Mouse (Mus musculus) spleen, adult 2 months (tissue): Measurements from ENCODE around the gene Adamts8. TPM values are rescaled to one million over a fixed set of nuclear protein-coding genes. Genes with fewer than 3 reads are reported as not detected.

ENCODE experiments used
- DNase-seq, 2 experiments: peaks; one replicate each; pipeline versions ENCODE4 v3.0.0 to v3.0.0-alpha.2; 2012 to 2021; ENCODE audit warnings: low spot score in 2 of 2, low read depth in 1 of 2
- H3K27ac ChIP-seq: fragments of 200-500 bp; 2 replicates; pipeline ENCODE4 v1.5.1; 2012; ENCODE audit warnings: low read length, inconsistent platforms; ENCODE audit not compliant: insufficient read depth
- H3K27me3 ChIP-seq: fragments of 200-500 bp; 2 replicates; pipeline ENCODE4 v1.6.1; 2012; ENCODE audit warnings: mild to moderate bottlenecking, moderate library complexity, low read length, inconsistent platforms; ENCODE audit not compliant: control insufficient read depth, insufficient read depth
- H3K36me3 ChIP-seq: fragments of 200-500 bp; 2 replicates; pipeline ENCODE4 v1.6.1; 2012; ENCODE audit warnings: mild to moderate bottlenecking, low read length, inconsistent platforms; ENCODE audit not compliant: control insufficient read depth, insufficient read depth
- H3K4me1 ChIP-seq: fragments of 200-500 bp; 2 replicates; pipeline ENCODE4 v1.6.1; 2011; ENCODE audit warnings: inconsistent platforms; ENCODE audit not compliant: control insufficient read depth, insufficient read depth, insufficient read length
- H3K4me3 ChIP-seq: fragments of 200-500 bp; 2 replicates; pipeline ENCODE4 v1.5.1; 2011; ENCODE audit warnings: mild to moderate bottlenecking, inconsistent platforms; ENCODE audit not compliant: insufficient read depth, insufficient read length; ENCODE audit errors: extremely low read depth
- CTCF ChIP-seq: fragments of 200-500 bp; IDR thresholded peaks from 2 replicates; pipeline ENCODE4 v1.5.1; 2011; ENCODE audit warnings: mild to moderate bottlenecking, inconsistent platforms; ENCODE audit not compliant: insufficient read depth, insufficient read length, insufficient replicate concordance; ENCODE audit errors: extremely low read depth
- POLR2A ChIP-seq: fragments of 200-500 bp; IDR thresholded peaks from 2 replicates; pipeline ENCODE4 v1.6.1; 2011; ENCODE audit warnings: low read depth, low read length, inconsistent platforms
- WGBS: fragments of 180-500 bp; shearing (Covaris S2); methylation state at CpG from one replicate; pipeline ENCODE4 v1.1.7; 2018; 5-methylcytosine and 5-hydroxymethylcytosine counted together
- polyA plus RNA-seq: library from polyadenylated mRNA; depleted of rRNA; stranded (reverse); fragments of >200 nt; gene quantifications from 2 replicates; pipeline ENCODE4 v1.2.3, GENCODE M21; 2012; rRNA removed

Adamts8 gene
- polyA plus RNA-seq, 1 experiment, result 0.83 TPM

GRCm38 (mm10) chr9:31013415-31013814 lies 71.1 kb downstream of the Adamts8 start:
- H3K4me1 ChIP-seq, result no peaks in the 10 kb centered on the region
- H3K36me3 ChIP-seq, result no peaks in the 10 kb centered on the region
- no peak for DNase-seq
- no peaks in the 10 kb centered on the region for H3K27me3 ChIP-seq
- no peak overlapping the region for H3K4me3 ChIP-seq
- TF ChIP-seq POLR2A (no peak), CTCF (no peak)
- WGBS, result 87% methylated on average over 4 of the region's 4 CpGs
- no peak overlapping the region for H3K27ac ChIP-seq

Other genes with a start within 250 kb of the Adamts8 start
- gene Adamts15, start 20.1 kb upstream of the Adamts8 start, polyA plus RNA-seq, result 0.43 and 0.61 TPM in 2 replicates
- gene Zbtb44, start 88.1 kb downstream of the Adamts8 start, polyA plus RNA-seq, result 4.5 and 5.4 TPM in 2 replicates
- gene St14, start 189.3 kb downstream of the Adamts8 start, polyA plus RNA-seq, result 12.9 and 15.9 TPM in 2 replicates